Mouse (Mus musculus): ENCODE measurements around the gene Teddm2. TPM values are rescaled to one million over a fixed set of nuclear protein-coding genes. Genes with fewer than 3 reads are reported as not detected.

The Teddm2 gene
- 1.3 TPM in 2 replicates for polyA plus RNA-seq (2014; fragmentation: Nextera tagmentation; extraction: Ambion mirVana)

GRCm38 (mm10) chr1:153899731-153900380 lies at the start of gene Teddm2, which contains the start of gene Glul:
Teddm2 (minus strand) TSS chr1:153900228.
Glul (plus strand) TSS chr1:153899944.
- Histone ChIP-seq H3K4me3 (ENCODE audit: low read depth, low read length) (peak within 1 kb of the TSS; percentile 95), H3K4me1 (ENCODE audit: control insufficient read depth, insufficient read depth, low read length) (peaks cover 22% of the 10 kb centered on the region), H3K9ac (replicated peaks; ENCODE audit: low read depth, low read length) (peak within 1 kb of the TSS; percentile 90), H3K27ac (ENCODE audit: low read depth, low read length) (peak within 1 kb of the TSS; percentile 98), H3K36me3 (ENCODE audit: control insufficient read depth, insufficient read depth, low read length) (peaks cover 14% of the 10 kb centered on the region; the same call in 1 of the 2 replicates), H3K27me3 (ENCODE audit: control insufficient read depth, insufficient read depth, low read length) (no peaks in the 10 kb centered on the region), H3K4me2 (ENCODE audit: low read depth, low read length) (peak within 1 kb of the TSS; percentile 93), H3K9me3 (ENCODE audit: control insufficient read depth, low read length) (no peaks in the 10 kb centered on the region)
- WGBS, result under 1% methylated on average over 49 of the region's 51 CpGs
- ATAC-seq (ENCODE audit: low read depth), result peak; percentile 98

GRCm38 (mm10) chr1:153947837-153948236 lies 47.8 kb upstream of the Teddm2 start:
- H3K9ac ChIP-seq (replicated peaks; ENCODE audit: low read depth, low read length), result no peak overlapping the region
- H3K27ac ChIP-seq (ENCODE audit: low read depth, low read length), result no peak overlapping the region
- no peak for ATAC-seq (ENCODE audit: low read depth)
- H3K36me3 ChIP-seq (ENCODE audit: control insufficient read depth, insufficient read depth, low read length), result no peaks in the 10 kb centered on the region
- no peaks in the 10 kb centered on the region for H3K27me3 ChIP-seq (ENCODE audit: control insufficient read depth, insufficient read depth, low read length)
- H3K4me1 ChIP-seq (ENCODE audit: control insufficient read depth, insufficient read depth, low read length), result peaks cover 2% of the 10 kb centered on the region; the same call in 1 of the 2 replicates
- no peak overlapping the region for H3K4me2 ChIP-seq (ENCODE audit: low read depth, low read length)
- no peak overlapping the region for H3K4me3 ChIP-seq (ENCODE audit: low read depth, low read length)
- 92% methylated on average over 6 of the region's 6 CpGs for WGBS
- H3K9me3 ChIP-seq (ENCODE audit: control insufficient read depth, low read length), result no peaks in the 10 kb centered on the region

GRCm38 (mm10) chr1:153946971-153947370 lies 46.9 kb upstream of the Teddm2 start:
- 21% methylated on average over 7 of the region's 7 CpGs for WGBS
- no peak overlapping the region for H3K4me2 ChIP-seq (ENCODE audit: low read depth, low read length)

GRCm38 (mm10) chr1:153945181-153945580 lies 45.2 kb upstream of the Teddm2 start:
- Histone ChIP-seq H3K9me3 (ENCODE audit: control insufficient read depth, low read length) (no peaks in the 10 kb centered on the region), H3K36me3 (ENCODE audit: control insufficient read depth, insufficient read depth, low read length) (no peaks in the 10 kb centered on the region)
- WGBS, result 64% methylated on average over 5 of the region's 5 CpGs

More at GRCm38 (mm10) chr1:153946971-153947370, 46.9 kb upstream of the Teddm2 start:
- no peaks in the 10 kb centered on the region for H3K9me3 ChIP-seq (ENCODE audit: control insufficient read depth, low read length)
- no peaks in the 10 kb centered on the region for H3K36me3 ChIP-seq (ENCODE audit: control insufficient read depth, insufficient read depth, low read length)
- H3K9ac ChIP-seq (replicated peaks; ENCODE audit: low read depth, low read length), result no peak overlapping the region
- H3K4me3 ChIP-seq (ENCODE audit: low read depth, low read length), result no peak overlapping the region
- ATAC-seq (ENCODE audit: low read depth), result no peak
- H3K4me1 ChIP-seq (ENCODE audit: control insufficient read depth, insufficient read depth, low read length), result peaks cover 2% of the 10 kb centered on the region; the same call in 1 of the 2 replicates
- H3K27me3 ChIP-seq (ENCODE audit: control insufficient read depth, insufficient read depth, low read length), result no peaks in the 10 kb centered on the region
- no peak overlapping the region for H3K27ac ChIP-seq (ENCODE audit: low read depth, low read length)

GRCm38 (mm10) chr1:153940986-153941385 lies 41.0 kb upstream of the Teddm2 start:
- Histone ChIP-seq H3K4me2 (ENCODE audit: low read depth, low read length) (no peak overlapping the region), H3K27ac (ENCODE audit: low read depth, low read length) (no peak overlapping the region), H3K4me3 (ENCODE audit: low read depth, low read length) (no peak overlapping the region), H3K27me3 (ENCODE audit: control insufficient read depth, insufficient read depth, low read length) (no peaks in the 10 kb centered on the region), H3K4me1 (ENCODE audit: control insufficient read depth, insufficient read depth, low read length) (no peaks in the 10 kb centered on the region), H3K9me3 (ENCODE audit: control insufficient read depth, low read length) (no peaks in the 10 kb centered on the region), H3K9ac (replicated peaks; ENCODE audit: low read depth, low read length) (no peak overlapping the region), H3K36me3 (ENCODE audit: control insufficient read depth, insufficient read depth, low read length) (no peaks in the 10 kb centered on the region)
- WGBS, result 87% methylated on average over 2 of the region's 2 CpGs
- ATAC-seq (ENCODE audit: low read depth), result no peak

More at GRCm38 (mm10) chr1:153945181-153945580, 45.2 kb upstream of the Teddm2 start:
- Histone ChIP-seq H3K27me3 (ENCODE audit: control insufficient read depth, insufficient read depth, low read length) (no peaks in the 10 kb centered on the region), H3K4me2 (ENCODE audit: low read depth, low read length) (no peak overlapping the region), H3K4me3 (ENCODE audit: low read depth, low read length) (no peak overlapping the region), H3K9ac (replicated peaks; ENCODE audit: low read depth, low read length) (no peak overlapping the region), H3K4me1 (ENCODE audit: control insufficient read depth, insufficient read depth, low read length) (peaks cover 2% of the 10 kb centered on the region; the same call in 1 of the 2 replicates), H3K27ac (ENCODE audit: low read depth, low read length) (no peak overlapping the region)
- no peak for ATAC-seq (ENCODE audit: low read depth)

- H3K27me3 ChIP-seq (ENCODE audit: control insufficient read depth, insufficient read depth, low read length), result no peaks in the 10 kb centered on the region
- no peak overlapping the region for H3K27ac ChIP-seq (ENCODE audit: low read depth, low read length)
- no peak overlapping the region for H3K4me3 ChIP-seq (ENCODE audit: low read depth, low read length)
- H3K9ac ChIP-seq (replicated peaks; ENCODE audit: low read depth, low read length), result no peak overlapping the region
- H3K36me3 ChIP-seq (ENCODE audit: control insufficient read depth, insufficient read depth, low read length), result no peaks in the 10 kb centered on the region
- no peak overlapping the region for H3K4me2 ChIP-seq (ENCODE audit: low read depth, low read length)
- no peak for ATAC-seq (ENCODE audit: low read depth)
- H3K4me1 ChIP-seq (ENCODE audit: control insufficient read depth, insufficient read depth, low read length), result no peaks in the 10 kb centered on the region
- H3K9me3 ChIP-seq (ENCODE audit: control insufficient read depth, low read length), result no peaks in the 10 kb centered on the region
- WGBS, result 100% methylated on average over 2 of the region's 2 CpGs
Measured at GRCm38 (mm10) chr1:153937025-153937424, 37.0 kb upstream of the Teddm2 start.

- Histone ChIP-seq H3K36me3 (ENCODE audit: control insufficient read depth, insufficient read depth, low read length) (no peaks in the 10 kb centered on the region), H3K9ac (replicated peaks; ENCODE audit: low read depth, low read length) (no peak overlapping the region), H3K27ac (ENCODE audit: low read depth, low read length) (no peak overlapping the region), H3K4me1 (ENCODE audit: control insufficient read depth, insufficient read depth, low read length) (no peaks in the 10 kb centered on the region), H3K9me3 (ENCODE audit: control insufficient read depth, low read length) (no peaks in the 10 kb centered on the region), H3K4me2 (ENCODE audit: low read depth, low read length) (no peak overlapping the region), H3K27me3 (ENCODE audit: control insufficient read depth, insufficient read depth, low read length) (no peaks in the 10 kb centered on the region), H3K4me3 (ENCODE audit: low read depth, low read length) (no peak overlapping the region)
- WGBS, result 84% methylated on average over 12 of the region's 12 CpGs
- ATAC-seq (ENCODE audit: low read depth), result no peak
Measured at GRCm38 (mm10) chr1:153935844-153936380, 35.9 kb upstream of the Teddm2 start.

GRCm38 (mm10) chr1:153933772-153934171 lies 33.7 kb upstream of the Teddm2 start:
- Histone ChIP-seq H3K27ac (ENCODE audit: low read depth, low read length) (no peak overlapping the region), H3K4me2 (ENCODE audit: low read depth, low read length) (no peak overlapping the region), H3K4me3 (ENCODE audit: low read depth, low read length) (no peak overlapping the region), H3K9me3 (ENCODE audit: control insufficient read depth, low read length) (no peaks in the 10 kb centered on the region), H3K36me3 (ENCODE audit: control insufficient read depth, insufficient read depth, low read length) (no peaks in the 10 kb centered on the region), H3K27me3 (ENCODE audit: control insufficient read depth, insufficient read depth, low read length) (no peaks in the 10 kb centered on the region), H3K9ac (replicated peaks; ENCODE audit: low read depth, low read length) (no peak overlapping the region), H3K4me1 (ENCODE audit: control insufficient read depth, insufficient read depth, low read length) (no peaks in the 10 kb centered on the region)
- no peak for ATAC-seq (ENCODE audit: low read depth)
- 70% methylated on average over 1 of the region's 1 CpGs for WGBS

GRCm38 (mm10) chr1:153930431-153930830 lies 30.4 kb upstream of the Teddm2 start:
- Histone ChIP-seq H3K9me3 (ENCODE audit: control insufficient read depth, low read length) (no peaks in the 10 kb centered on the region), H3K27ac (ENCODE audit: low read depth, low read length) (no peak overlapping the region), H3K4me3 (ENCODE audit: low read depth, low read length) (no peak overlapping the region), H3K4me2 (ENCODE audit: low read depth, low read length) (no peak overlapping the region), H3K36me3 (ENCODE audit: control insufficient read depth, insufficient read depth, low read length) (no peaks in the 10 kb centered on the region), H3K4me1 (ENCODE audit: control insufficient read depth, insufficient read depth, low read length) (no peaks in the 10 kb centered on the region), H3K9ac (replicated peaks; ENCODE audit: low read depth, low read length) (no peak overlapping the region), H3K27me3 (ENCODE audit: control insufficient read depth, insufficient read depth, low read length) (no peaks in the 10 kb centered on the region)
- 79% methylated on average over 2 of the region's 2 CpGs for WGBS
- no peak for ATAC-seq (ENCODE audit: low read depth)

Measured in neural tube, embryonic 14.5 days (tissue).